Mouse (Mus musculus) liver, embryonic 14.5 days (tissue): Measurements from ENCODE around the gene Pax5. TPM values are rescaled to one million over a fixed set of nuclear protein-coding genes. Genes with fewer than 3 reads are reported as not detected.

Experiments
- ATAC-seq: fragments of 200-750 bp; cut with Nextera tagmentation; 2 replicates; pipeline ENCODE4 v1.8.0; 2017; ENCODE audit warnings: moderate number of reproducible peaks, mild to moderate bottlenecking, moderate library complexity; ENCODE audit not compliant: insufficient read depth
- DNase-seq, 3 experiments: peaks; one replicate each; pipeline ENCODE4 v3.0.0-alpha.2; 2012 to 2013; ENCODE audit warnings: low read depth in 3 of 3, low spot score in 3 of 3
- H3K27ac ChIP-seq: fragments of 300-500 bp; sonication (generic); 2 replicates; pipeline ENCODE4 v1.5.1; 2014; ENCODE audit warnings: moderate library complexity, mild to moderate bottlenecking, control low read depth, inconsistent platforms
- H3K27me3 ChIP-seq: fragments of 300-500 bp; sonication (generic); 2 replicates; pipeline ENCODE4 v1.6.1; 2014; ENCODE audit warnings: mild to moderate bottlenecking, low read length, moderate library complexity; ENCODE audit not compliant: control insufficient read depth, insufficient read depth
- H3K36me3 ChIP-seq: fragments of 300-500 bp; sonication (generic); replicated peaks from 2 replicates; pipeline ENCODE4 v1.6.1; 2014; ENCODE audit warnings: low read depth; ENCODE audit not compliant: control insufficient read depth, insufficient read depth
- H3K4me1 ChIP-seq, 2 experiments: fragments of 200-500 bp in 1 of 2; fragments of 300-500 bp in 1 of 2; sonication (generic) in 1 of 2; replicated peaks; 2 replicates each; pipeline ENCODE4 v1.6.1; 2012 to 2014; ENCODE audit warnings: antibody characterized with exemption in 1 of 2, inconsistent platforms in 1 of 2, low read length in 1 of 2; ENCODE audit not compliant: control insufficient read depth in 2 of 2, insufficient read depth in 2 of 2
- H3K4me2 ChIP-seq: fragments of 300-500 bp; sonication (generic); 2 replicates; pipeline ENCODE4 v1.6.1; 2014; ENCODE audit warnings: low read depth, mild to moderate bottlenecking, control low read depth, moderate library complexity
- H3K4me3 ChIP-seq, 2 experiments: fragments of 200-500 bp in 1 of 2; fragments of 300-500 bp in 1 of 2; sonication (generic) in 1 of 2; 2 replicates each; pipeline ENCODE4 v1.5.1; 2012 to 2014; ENCODE audit warnings: low read depth in 2 of 2, low read length in 2 of 2, mild to moderate bottlenecking in 2 of 2, control low read depth in 1 of 2, inconsistent platforms in 1 of 2, moderate library complexity in 1 of 2; ENCODE audit not compliant: insufficient read depth in 1 of 2
- H3K9ac ChIP-seq: fragments of 300-500 bp; sonication (generic); replicated peaks from 2 replicates; pipeline ENCODE4 v1.6.1; 2014; ENCODE audit warnings: mild to moderate bottlenecking, control low read depth, moderate library complexity
- H3K9me3 ChIP-seq: fragments of 300-500 bp; sonication (generic); 2 replicates; pipeline ENCODE4 v1.6.1; 2016; ENCODE audit warnings: low read length, mixed read lengths; ENCODE audit not compliant: control insufficient read depth
- CTCF ChIP-seq: IDR thresholded peaks from 2 replicates; pipeline ENCODE4 v1.5.1; 2016; ENCODE audit warnings: antibody characterized with exemption, low read depth, control low read depth
- EP300 ChIP-seq: IDR thresholded peaks from 2 replicates; pipeline ENCODE4 v1.6.1; 2016; ENCODE audit warnings: antibody characterized with exemption, low read depth
- WGBS: fragments of 180-500 bp; shearing (Covaris S2); extraction: QIAGEN DNeasy Blood & Tissue Kit; methylation state at CpG from one replicate; pipeline ENCODE4 v1.1.7; 2014; ENCODE audit not compliant: insufficient replicate concordance; 5-methylcytosine and 5-hydroxymethylcytosine counted together
- polyA plus RNA-seq, 2 experiments: library from polyadenylated mRNA; depleted of rRNA in 1 of 2; stranded (reverse) in 1 of 2; unstranded in 1 of 2; fragments of >200 nt; fragmentation: Nextera tagmentation in 1 of 2; extraction: Ambion mirVana in 1 of 2; gene quantifications; 2 replicates each; pipeline versions ENCODE4 v1.2.1 to v1.2.3; 2012 to 2014

Pax5 gene
- polyA plus RNA-seq, 2 experiments, result 0.05 to 0.12 TPM

DNA sequence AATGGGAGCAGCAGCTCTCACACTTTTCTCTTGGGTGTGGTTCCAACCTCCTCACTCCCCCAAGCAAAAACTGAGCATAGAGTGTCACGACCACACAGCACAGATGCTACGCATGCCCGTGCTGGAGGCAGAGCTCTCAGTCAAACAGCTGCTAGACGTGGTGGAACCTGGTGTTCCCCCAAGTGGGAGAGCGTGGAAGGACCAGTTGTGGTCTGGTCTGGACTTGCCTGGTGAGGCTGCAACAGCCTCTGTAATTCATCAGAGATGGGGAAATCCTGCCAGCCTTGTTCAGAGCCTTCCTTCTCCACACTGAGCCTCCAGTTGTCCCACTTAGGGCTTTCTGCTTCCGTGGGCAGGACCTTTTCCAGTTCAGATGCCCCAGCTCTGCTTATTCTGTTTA lies 80.2 kb downstream of the Pax5 start:
- WGBS, result 34% methylated on average over 6 of the region's 6 CpGs
- DNase-seq (no peak), ATAC-seq (no peak)
- Histone ChIP-seq H3K4me2 (no peak overlapping the region), H3K9ac (no peak overlapping the region), H3K4me3 (no peak overlapping the region), H3K4me1 (no peaks in the 10 kb centered on the region), H3K36me3 (no peaks in the 10 kb centered on the region), H3K9me3 (no peaks in the 10 kb centered on the region), H3K27me3 (no peaks in the 10 kb centered on the region), H3K27ac (no peak overlapping the region)
- TF ChIP-seq EP300, result no peak
- no peak for TF ChIP-seq CTCF

GRCm38 (mm10) chr4:44627890-44628289 lies 82.4 kb downstream of the Pax5 start:
- no peak overlapping the region for H3K9ac ChIP-seq
- H3K9me3 ChIP-seq, result no peaks in the 10 kb centered on the region
- no peak overlapping the region for H3K27ac ChIP-seq
- no peaks in the 10 kb centered on the region for H3K27me3 ChIP-seq
- no peaks in the 10 kb centered on the region for H3K4me1 ChIP-seq
- H3K4me2 ChIP-seq, result no peak overlapping the region
- no peak for TF ChIP-seq EP300
- TF ChIP-seq CTCF, result no peak
- H3K36me3 ChIP-seq, result no peaks in the 10 kb centered on the region
- H3K4me3 ChIP-seq, result no peak overlapping the region
- ATAC-seq, result no peak
- DNase-seq, result no peak

DNA sequence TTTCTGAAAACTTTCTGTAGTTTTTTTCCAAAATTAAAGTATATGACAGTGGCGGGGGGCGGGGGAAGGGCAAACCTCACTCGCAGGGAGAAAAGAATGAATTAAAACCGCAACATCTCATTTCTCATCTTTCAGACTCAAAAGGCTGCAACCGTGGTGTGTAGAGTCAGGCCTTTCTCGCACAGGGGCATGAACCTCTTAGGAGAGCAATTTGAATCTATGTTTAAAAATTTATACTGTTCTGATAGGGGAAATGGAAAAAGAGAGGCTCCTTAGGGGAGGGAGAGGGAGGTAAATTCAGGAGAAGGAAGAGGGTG lies 85.2 kb downstream of the Pax5 start:
- Histone ChIP-seq H3K36me3 (no peaks in the 10 kb centered on the region), H3K9me3 (no peaks in the 10 kb centered on the region), H3K9ac (no peak overlapping the region), H3K4me2 (no peak overlapping the region), H3K4me1 (no peaks in the 10 kb centered on the region), H3K27ac (no peak overlapping the region), H3K4me3 (no peak overlapping the region), H3K27me3 (no peaks in the 10 kb centered on the region)
- 69% methylated on average over 6 of the region's 6 CpGs for WGBS
- no peak for TF ChIP-seq EP300
- TF ChIP-seq CTCF, result no peak
- ATAC-seq (no peak), DNase-seq (no peak)

DNA sequence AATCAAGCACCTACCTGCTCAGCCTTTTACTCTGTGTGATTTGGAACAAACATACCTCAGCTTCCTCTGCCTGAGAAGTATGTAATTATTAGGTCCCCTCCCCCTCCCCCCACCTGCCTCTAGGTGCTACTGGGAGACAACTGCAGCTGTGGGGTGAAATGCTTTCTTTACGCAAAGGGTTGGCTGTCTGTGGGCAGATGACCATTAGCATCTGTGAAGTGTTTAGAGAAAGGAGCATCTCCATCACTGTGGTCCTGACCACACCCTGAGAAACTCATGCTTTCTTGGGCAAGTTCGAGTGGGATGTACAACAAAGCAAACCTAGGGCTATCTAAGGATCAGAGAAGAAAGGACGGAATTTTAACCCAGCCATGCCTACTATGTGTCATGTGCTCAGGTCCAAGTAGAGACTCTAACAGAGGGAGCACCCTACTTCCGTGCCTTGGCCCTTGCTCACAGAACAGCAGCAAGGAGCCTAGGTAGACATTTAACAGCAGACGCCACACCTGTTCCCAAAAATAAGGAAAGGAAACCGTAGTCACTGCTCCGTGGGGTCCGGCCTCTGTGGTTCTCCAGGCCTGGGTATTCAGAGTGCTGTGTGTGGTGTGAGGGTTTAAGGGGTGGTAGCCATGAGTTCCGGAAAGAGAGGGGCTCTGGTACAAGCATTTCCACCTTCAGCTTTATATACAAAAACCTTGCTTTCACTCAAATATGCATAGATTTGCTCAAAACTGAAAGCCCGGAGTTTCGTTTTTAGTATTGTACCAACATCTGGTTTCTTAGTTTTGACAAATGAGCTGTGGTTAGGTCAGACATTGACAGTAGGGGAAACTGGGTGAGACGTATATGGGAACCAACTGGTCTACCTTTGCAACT lies 85.8 kb downstream of the Pax5 start:
- H3K36me3 ChIP-seq, result no peaks in the 10 kb centered on the region
- H3K4me3 ChIP-seq, result no peak overlapping the region
- DNase-seq (no peak), ATAC-seq (no peak)
- WGBS, result 64% methylated on average over 12 of the region's 12 CpGs
- no peaks in the 10 kb centered on the region for H3K4me1 ChIP-seq
- no peak overlapping the region for H3K9ac ChIP-seq
- no peaks in the 10 kb centered on the region for H3K9me3 ChIP-seq
- no peaks in the 10 kb centered on the region for H3K27me3 ChIP-seq
- no peak for TF ChIP-seq EP300
- TF ChIP-seq CTCF, result no peak
- H3K4me2 ChIP-seq, result no peak overlapping the region
- H3K27ac ChIP-seq, result no peak overlapping the region

- Histone ChIP-seq H3K27me3 (no peaks in the 10 kb centered on the region), H3K4me2 (no peak overlapping the region), H3K9me3 (no peaks in the 10 kb centered on the region), H3K4me1 (no peaks in the 10 kb centered on the region), H3K27ac (no peak overlapping the region), H3K4me3 (no peak overlapping the region), H3K9ac (no peak overlapping the region), H3K36me3 (no peaks in the 10 kb centered on the region)
- TF ChIP-seq EP300, result no peak
- no peak for TF ChIP-seq CTCF
- ATAC-seq (no peak), DNase-seq (no peak)
- WGBS, result 56% methylated on average over 5 of the region's 5 CpGs
Measured at GRCm38 (mm10) chr4:44623435-44623727, 86.9 kb downstream of the Pax5 start.
